Mouse (Mus musculus): ENCODE data around the gene Olfr448.

Gene Olfr448

GRCm38 (mm10) chr6:42890141-42890540 is at the start of gene Olfr448:
Gene Olfr448 (plus strand): TSS chr6:42890441.
- DNase-seq, result no peak

DNA sequence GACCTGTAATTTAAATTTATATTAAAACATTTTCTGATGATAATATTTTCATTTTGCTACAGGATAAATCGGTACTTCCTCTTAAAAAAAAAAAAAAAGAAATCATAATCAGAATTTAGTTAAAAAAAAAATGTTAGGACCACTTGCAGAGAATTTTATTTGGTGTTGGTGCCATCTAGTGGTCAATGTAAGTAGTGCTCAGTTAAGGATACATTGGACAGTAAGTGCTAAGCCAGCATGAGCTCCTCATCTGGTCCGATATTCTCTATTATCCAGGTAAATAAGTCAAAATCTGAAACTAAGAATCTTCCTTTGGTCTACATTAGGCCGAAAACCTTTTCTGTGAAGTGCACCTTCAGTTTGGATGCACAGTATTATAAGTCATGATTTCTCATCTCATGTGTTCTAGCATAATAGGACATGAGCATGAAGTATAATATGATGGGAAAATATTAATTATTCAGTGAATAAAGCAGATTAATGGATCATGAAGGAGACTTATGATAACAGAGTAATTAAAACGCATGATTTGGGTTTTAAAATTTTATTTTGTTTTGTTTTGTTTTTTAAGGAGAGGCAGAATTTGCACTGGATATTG is 29.9 kb upstream of the Olfr448 start:
- DNase-seq, result no peak

DNA sequence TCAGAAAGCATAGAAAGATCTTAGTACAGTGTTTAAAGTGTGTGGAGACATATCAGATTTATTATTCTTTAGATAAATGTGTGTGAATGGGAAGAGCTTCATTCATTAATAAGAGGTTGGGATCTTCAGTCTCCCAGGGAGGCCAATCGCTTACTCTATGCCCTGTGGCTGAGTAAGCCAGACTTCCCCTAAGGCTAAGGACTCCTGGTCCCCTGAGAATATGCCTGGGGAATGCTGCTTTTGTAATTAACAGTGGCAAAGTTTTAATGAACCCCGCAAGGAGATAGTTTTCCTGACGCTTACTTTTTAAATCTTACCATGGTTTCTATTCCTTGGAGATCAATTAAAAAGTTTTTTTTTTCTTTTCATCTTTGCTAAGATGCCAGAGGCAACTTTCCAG is 20.5 kb upstream of the Olfr448 start:
- DNase-seq, result no peak

GRCm38 (mm10) chr6:42876323-42876722 is 13.9 kb upstream of the Olfr448 start:
- DNase-seq, result no peak

DNA sequence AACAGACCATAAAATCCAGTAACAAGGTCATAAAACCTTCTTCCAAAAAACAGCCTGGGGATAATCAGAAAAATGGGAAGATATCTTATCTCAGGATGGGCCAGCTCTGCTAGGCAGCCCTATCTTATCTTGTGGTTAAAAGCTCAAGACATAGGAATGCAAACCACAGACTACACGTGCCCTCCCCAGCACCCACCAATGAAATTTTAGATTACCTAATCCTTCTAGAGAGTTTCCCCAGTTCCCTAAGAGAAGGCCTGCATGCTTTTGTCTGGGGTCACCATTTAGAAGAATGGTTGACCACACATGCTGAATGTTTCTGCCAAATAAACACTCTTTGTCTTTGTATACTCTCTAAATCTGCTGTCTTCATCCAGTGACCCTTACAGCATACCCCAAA is 10.1 kb downstream of the Olfr448 start:
- DNase-seq, result no peak

DNA sequence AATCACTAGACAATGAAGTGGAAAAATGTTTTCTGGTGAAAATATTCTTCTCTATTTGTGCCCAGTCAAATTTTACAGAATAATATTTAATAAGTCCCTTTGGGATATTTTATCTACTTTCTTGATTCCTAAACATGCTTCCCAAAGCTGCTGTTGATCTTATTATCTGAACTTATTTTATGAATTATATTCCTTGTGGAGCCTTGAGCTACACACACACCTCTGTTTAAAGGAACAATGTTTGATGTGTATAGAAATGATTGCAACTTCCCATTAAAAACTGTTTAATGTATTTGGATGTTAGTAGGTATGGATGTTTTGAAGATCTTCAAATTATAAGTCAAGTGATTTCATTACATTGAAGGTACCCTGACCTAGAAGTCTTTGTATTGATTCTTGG is 18.3 kb downstream of the Olfr448 start, which contains the start of gene Olfr447:
TSS of gene Olfr447 (plus strand) at position 301 of the 400 bp plus-strand sequence.
- DNase-seq, result no peak

GRCm38 (mm10) chr6:42921077-42921476 is 30.8 kb downstream of the Olfr448 start, which contains the start of gene Olfr446:
Gene Olfr446 (plus strand): TSS chr6:42921377.
- DNase-seq, result no peak

All from heart, adult 11 months (tissue).